Mouse (Mus musculus): ENCODE measurements around the gene Gm20388. TPM values are rescaled to one million over a fixed set of nuclear protein-coding genes. Genes with fewer than 3 reads are reported as not detected.
A peak's percentile ranks its signal among the peaks of the same experiment; 100 is the strongest.

The Gm20388 gene
- total RNA-seq, 1 experiment from 2014 or later = 35.7 TPM

DNA sequence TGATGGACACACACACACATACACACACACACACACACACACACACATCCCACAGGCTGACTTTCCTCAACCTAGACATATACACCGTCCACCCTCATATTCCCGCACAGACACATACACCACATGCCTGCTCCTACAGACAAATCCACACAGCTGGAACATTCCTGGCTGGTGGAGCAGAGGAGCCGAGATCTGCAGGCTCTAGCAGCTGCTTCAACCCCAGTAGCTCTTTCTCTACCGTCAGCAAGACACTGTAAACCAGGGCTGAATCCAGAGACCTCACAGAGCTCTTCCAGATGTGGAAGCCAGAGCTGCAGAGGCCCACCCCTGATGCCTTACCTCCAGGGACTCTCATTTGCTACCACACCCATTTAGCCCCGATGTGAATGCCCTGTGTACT, 2451.6 kb downstream of the Gm20388 start:
- no peak for ATAC-seq (replicated peaks; ENCODE audit: low read depth, poor library complexity, severe bottlenecking)

DNA sequence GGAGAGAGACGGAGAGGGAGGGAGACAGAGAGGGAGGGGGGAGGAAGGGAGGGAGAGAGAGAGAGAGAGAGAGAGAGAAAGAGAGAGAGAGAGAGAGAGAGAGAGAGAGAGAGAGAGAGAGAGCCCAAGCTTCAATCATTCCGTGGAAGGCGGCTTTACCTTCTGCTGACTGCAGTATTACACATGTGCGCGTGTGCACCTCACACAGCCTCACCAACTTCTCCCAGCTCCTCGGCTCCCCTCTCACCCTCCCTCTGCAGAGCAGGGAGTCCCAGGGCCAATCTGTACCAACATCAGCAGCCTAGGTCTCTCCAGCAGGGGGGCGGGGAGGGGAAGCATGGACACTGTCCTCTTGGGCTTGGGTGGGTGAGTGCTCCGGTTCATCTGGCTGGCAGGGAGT, 2452.3 kb downstream of the Gm20388 start:
- no peak for ATAC-seq (replicated peaks; ENCODE audit: low read depth, poor library complexity, severe bottlenecking)

- ATAC-seq (replicated peaks; ENCODE audit: low read depth, poor library complexity, severe bottlenecking) = no peak
These were observed 2457.9 kb downstream of the Gm20388 start for GRCm38 (mm10) chr8:122368494-122368893.

- ATAC-seq (replicated peaks; ENCODE audit: low read depth, poor library complexity, severe bottlenecking) = peak; percentile 91
These were observed 2459.0 kb downstream of the Gm20388 start for GRCm38 (mm10) chr8:122369665-122370064.

GRCm38 (mm10) chr8:122371706-122372105, 2461.1 kb downstream of the Gm20388 start:
- no peak for ATAC-seq (replicated peaks; ENCODE audit: low read depth, poor library complexity, severe bottlenecking)

GRCm38 (mm10) chr8:122375320-122375719, 2464.7 kb downstream of the Gm20388 start:
- no peak for ATAC-seq (replicated peaks; ENCODE audit: low read depth, poor library complexity, severe bottlenecking)

DNA sequence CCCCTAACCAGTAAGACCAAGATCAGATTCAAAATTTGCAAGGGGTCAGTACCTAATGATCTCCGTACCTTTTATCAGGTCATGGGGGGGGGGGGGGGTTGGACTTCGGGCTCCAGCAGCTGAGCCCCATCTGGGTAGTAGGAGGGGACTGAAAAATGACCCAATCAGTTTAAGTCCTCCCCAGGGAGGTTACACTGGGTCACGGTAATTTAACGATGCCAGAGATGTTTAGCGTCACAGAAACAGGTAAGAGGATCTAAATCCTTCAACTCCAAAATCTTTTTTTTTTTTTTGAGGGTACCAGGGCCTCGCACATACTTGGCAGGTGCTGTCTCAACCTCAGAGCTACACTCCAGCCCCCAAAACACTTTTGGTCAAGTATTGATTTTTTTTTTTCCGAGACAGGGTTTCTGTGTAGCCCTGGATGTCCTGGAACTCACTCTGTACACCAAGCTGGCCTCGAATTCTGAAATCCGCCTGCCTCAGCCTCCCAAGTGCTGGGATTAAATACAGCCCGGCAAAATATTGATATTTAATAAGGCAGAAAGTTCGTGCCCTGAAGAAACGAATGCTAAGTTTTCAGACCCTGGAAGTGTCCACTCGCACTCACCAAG, 2465.2 kb downstream of the Gm20388 start:
- no peak for ATAC-seq (replicated peaks; ENCODE audit: low read depth, poor library complexity, severe bottlenecking)

DNA sequence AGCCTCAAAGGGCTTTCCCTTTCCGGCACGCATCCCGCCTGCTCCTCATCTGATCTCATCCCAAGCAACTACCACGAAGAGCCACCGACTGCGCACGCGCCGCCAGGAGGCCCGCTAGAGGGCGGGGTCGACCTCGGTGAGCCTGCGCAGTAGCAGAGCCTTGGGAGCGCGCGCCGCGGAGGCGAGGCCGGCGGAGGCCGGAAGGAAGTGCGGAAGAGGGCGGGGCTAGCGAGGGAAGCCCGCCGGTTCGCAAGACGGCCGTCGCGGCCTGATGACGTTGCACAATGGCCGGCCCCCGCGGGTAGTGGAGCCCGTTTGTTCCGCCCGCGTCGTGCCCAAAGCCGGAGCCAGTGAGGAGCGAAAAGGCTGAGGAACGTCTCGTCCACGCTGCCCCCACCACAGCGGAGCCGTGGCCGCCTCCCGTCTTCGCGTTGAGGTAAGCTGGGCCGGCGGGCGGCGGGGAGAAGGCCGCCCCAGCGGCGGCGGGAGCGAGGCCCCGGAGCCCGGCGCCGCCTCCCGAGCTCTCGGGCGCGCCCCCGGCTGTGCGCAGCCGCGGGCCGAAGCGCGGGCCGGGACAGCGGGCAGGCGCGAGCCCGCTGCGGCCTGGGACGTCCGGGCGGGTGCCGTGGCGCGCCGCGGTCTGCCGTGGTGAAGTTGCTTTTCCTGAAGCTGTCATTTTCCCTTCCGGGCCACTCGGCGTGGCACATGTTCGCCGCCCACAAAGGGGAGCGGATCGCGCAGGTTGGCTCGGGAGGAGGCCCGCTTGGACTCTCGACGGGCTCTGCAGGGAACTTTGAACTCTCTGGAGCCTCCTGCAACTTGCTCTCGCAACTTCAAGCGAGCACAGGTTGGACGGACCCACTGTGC, 2466.0 kb downstream of the Gm20388 start, which contains the start of gene Zc3h18:
TSS of gene Zc3h18 (plus strand) at position 245 of the 867 bp plus-strand sequence.
- peak; percentile 92 for ATAC-seq (replicated peaks; ENCODE audit: low read depth, poor library complexity, severe bottlenecking)

DNA sequence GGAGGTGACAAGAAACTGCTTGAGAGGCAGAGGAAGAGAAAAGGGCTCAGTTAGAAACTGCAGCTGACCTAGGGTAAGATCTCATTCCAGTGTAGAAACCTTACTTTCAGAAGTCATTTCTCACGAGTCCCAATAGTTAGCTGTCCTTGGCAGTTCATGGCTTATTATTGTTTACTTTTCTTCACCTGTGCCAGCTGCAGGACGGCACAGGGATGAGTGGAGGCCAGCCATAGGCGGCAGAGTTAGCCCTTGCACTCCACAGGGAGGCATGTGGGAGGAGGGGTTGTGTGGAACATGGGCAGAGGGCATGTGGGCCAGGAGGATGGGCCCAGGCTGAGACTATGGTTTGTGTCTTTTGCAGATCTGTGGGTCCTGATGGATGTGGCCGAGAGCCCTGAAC, 2472.4 kb downstream of the Gm20388 start:
- no peak for ATAC-seq (replicated peaks; ENCODE audit: low read depth, poor library complexity, severe bottlenecking)

- ATAC-seq (replicated peaks; ENCODE audit: low read depth, poor library complexity, severe bottlenecking) = no peak
These were observed 2478.7 kb downstream of the Gm20388 start for GRCm38 (mm10) chr8:122389357-122389756.

GRCm38 (mm10) chr8:122390758-122391157, 2480.1 kb downstream of the Gm20388 start:
- ATAC-seq (replicated peaks; ENCODE audit: low read depth, poor library complexity, severe bottlenecking) = no peak

DNA sequence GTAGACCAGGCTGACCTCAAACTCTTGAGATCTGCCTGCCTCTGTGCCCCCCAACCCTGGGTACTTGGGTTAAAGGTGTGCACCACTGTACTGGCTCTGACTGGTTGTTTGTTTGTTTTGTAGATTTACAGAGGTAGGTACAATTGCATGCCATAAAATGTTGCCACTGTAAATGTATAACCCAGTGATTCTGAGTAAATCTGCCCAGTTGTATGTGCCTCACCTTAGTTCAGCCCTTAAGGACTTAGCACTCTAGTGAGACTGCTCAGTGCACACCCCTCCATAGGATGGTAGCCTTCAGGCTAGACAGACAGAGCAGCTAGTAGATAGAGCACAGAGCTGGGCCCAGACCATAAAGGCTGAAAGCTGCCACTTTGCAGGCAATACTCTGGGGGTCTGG, 2483.1 kb downstream of the Gm20388 start:
- ATAC-seq (replicated peaks; ENCODE audit: low read depth, poor library complexity, severe bottlenecking) = no peak

GRCm38 (mm10) chr8:122395291-122395690, 2484.7 kb downstream of the Gm20388 start:
- no peak for ATAC-seq (replicated peaks; ENCODE audit: low read depth, poor library complexity, severe bottlenecking)

GRCm38 (mm10) chr8:122398186-122398585, 2487.5 kb downstream of the Gm20388 start:
- ATAC-seq (replicated peaks; ENCODE audit: low read depth, poor library complexity, severe bottlenecking) = no peak

DNA sequence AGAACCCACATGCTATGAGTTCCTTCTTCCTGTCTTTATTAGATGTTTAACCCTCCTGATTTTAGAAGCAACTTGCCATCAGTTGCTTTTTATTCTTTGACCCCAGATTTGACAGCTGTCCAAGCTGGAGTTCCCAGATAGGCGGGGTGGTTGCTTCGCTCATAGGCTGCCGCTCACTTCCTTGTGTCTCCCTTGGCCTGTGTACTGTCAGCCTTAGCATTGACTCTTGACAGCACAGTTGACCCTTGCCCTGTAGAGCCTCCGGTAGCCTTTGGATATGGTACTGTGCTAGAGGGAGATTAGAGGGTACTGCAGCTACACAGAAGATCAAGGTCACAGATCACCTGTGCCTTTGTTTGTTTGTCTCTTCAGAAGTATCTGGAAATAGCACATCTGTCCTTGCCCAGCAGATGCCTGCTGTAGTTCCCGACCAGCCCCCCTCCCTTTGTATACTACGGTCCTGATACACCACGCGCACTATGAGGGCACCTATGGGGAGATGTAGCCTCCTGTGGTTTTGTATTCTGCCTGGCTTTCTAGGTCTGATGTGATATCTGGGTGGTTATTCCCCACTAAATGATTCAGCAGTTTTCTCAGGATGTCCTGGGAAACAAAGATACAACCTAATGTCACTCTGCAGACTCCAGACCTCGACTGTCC, 2494.6 kb downstream of the Gm20388 start:
- peak; percentile 53 for ATAC-seq (replicated peaks; ENCODE audit: low read depth, poor library complexity, severe bottlenecking)

DNA sequence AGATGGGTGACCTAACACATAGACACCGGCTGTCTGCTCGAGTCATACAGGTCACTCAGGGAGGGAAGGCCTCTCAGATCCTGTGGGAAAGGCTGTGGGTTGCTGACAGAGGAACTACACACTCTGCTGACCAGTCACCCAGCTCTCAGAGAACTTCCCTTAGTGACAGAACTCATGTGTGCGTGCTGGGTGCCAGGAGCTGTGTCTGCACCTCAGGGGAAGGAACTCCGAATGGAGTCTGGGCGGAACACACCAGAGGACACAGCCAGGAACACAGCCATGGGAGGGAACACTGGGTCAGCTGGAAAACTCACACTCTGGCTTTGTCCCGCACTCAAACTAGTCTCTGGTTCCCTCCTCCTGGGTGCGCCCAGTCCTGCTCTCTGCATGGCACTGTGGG, 2497.0 kb downstream of the Gm20388 start:
- ATAC-seq (replicated peaks; ENCODE audit: low read depth, poor library complexity, severe bottlenecking) = no peak

GRCm38 (mm10) chr8:122414311-122414710, 2503.7 kb downstream of the Gm20388 start:
- no peak for ATAC-seq (replicated peaks; ENCODE audit: low read depth, poor library complexity, severe bottlenecking)

DNA sequence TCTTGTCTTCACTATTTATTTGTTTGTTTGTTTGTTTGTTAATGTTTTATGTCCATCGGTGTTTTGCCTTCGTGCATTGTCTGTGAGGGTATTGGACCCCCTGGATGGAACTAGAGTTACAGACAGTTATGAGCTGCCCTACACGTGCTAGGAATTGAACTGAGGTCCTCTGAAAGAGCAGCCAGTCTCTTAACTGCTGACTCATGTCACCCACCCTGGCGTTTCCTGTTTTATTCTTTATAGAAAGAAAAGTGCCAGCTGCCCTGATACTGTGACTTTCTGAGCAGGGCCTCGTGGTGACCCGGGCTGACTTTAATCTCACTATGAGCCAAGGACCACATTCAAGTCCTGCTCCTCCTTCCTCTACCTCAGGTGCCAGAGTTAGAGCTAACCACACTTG, 2504.9 kb downstream of the Gm20388 start:
- peak; percentile 61 for ATAC-seq (replicated peaks; ENCODE audit: low read depth, poor library complexity, severe bottlenecking)

GRCm38 (mm10) chr8:122419881-122420555, 2509.4 kb downstream of the Gm20388 start:
- no peak for ATAC-seq (replicated peaks; ENCODE audit: low read depth, poor library complexity, severe bottlenecking)

- no peak for ATAC-seq (replicated peaks; ENCODE audit: low read depth, poor library complexity, severe bottlenecking)
These were observed 2510.9 kb downstream of the Gm20388 start, which contains the start of gene Il17c for GRCm38 (mm10) chr8:122421376-122422070. Gene Il17c (plus strand): TSS chr8:122422020.

All from common myeloid progenitor, adult 5-6 weeks (primary cell).